Mouse (Mus musculus) kidney, postnatal 0 days (tissue): ENCODE results near the gene Ccp110. TPM values are rescaled to one million over a fixed set of nuclear protein-coding genes. Genes with fewer than 3 reads are reported as not detected.

Experiments used
- ATAC-seq: fragments of 200-750 bp; cut with Nextera tagmentation; replicated peaks from 2 replicates; pipeline ENCODE4 v1.8.0; 2017; ENCODE audit warnings: low read depth, moderate number of reproducible peaks, moderate TSS enrichment, moderate library complexity; ENCODE audit not compliant: low FRiP score
- DNase-seq: peaks from one replicate; pipeline ENCODE4 v3.0.0-alpha.2; 2016; ENCODE audit warnings: low spot score
- H3K27ac ChIP-seq: fragments of 300-500 bp; sonication (generic); 2 replicates; pipeline ENCODE4 v1.5.1; 2014; ENCODE audit warnings: mild to moderate bottlenecking
- H3K27me3 ChIP-seq: fragments of 300-500 bp; sonication (generic); 2 replicates; pipeline ENCODE4 v1.6.1; 2014; ENCODE audit warnings: low read length, mixed read lengths; ENCODE audit not compliant: insufficient read depth
- H3K36me3 ChIP-seq: fragments of 300-500 bp; sonication (generic); 2 replicates; pipeline ENCODE4 v1.6.1; 2014; ENCODE audit warnings: low read length, mixed read lengths; ENCODE audit not compliant: insufficient read depth
- H3K4me1 ChIP-seq: fragments of 300-500 bp; sonication (generic); replicated peaks from 2 replicates; pipeline ENCODE4 v1.6.1; 2014; ENCODE audit warnings: antibody characterized with exemption, low read length, mixed read lengths; ENCODE audit not compliant: insufficient read depth
- H3K4me2 ChIP-seq: fragments of 300-500 bp; sonication (generic); 2 replicates; pipeline ENCODE4 v1.6.1; 2014; ENCODE audit warnings: mild to moderate bottlenecking, low read length, moderate library complexity, mixed read lengths
- H3K4me3 ChIP-seq: fragments of 300-500 bp; sonication (generic); replicated peaks from 2 replicates; pipeline ENCODE4 v1.5.1; 2014; ENCODE audit warnings: low read depth, low read length
- H3K9ac ChIP-seq: fragments of 300-500 bp; sonication (generic); 2 replicates; pipeline ENCODE4 v1.6.1; 2014; ENCODE audit warnings: low read depth, low read length
- H3K9me3 ChIP-seq: fragments of 300-500 bp; sonication (generic); replicated peaks from 2 replicates; pipeline ENCODE4 v1.6.1; 2016; ENCODE audit warnings: low read length, inconsistent platforms, mixed read lengths
- CTCF ChIP-seq: IDR thresholded peaks from 2 replicates; pipeline ENCODE4 v1.5.1; 2016; ENCODE audit warnings: antibody characterized with exemption, low read depth, mild to moderate bottlenecking, moderate library complexity
- WGBS: fragments of 180-500 bp; shearing (Covaris S2); extraction: QIAGEN DNeasy Blood & Tissue Kit; methylation state at CpG from one replicate; pipeline ENCODE4 v1.1.7; 2014; 5-methylcytosine and 5-hydroxymethylcytosine counted together
- polyA plus RNA-seq: library from polyadenylated mRNA; unstranded; fragments of >200 nt; fragmentation: Nextera tagmentation; extraction: Ambion mirVana; gene quantifications from 2 replicates; pipeline ENCODE4 v1.2.1, GENCODE M21; 2015

Ccp110 gene
- polyA plus RNA-seq, 1 experiment from 2014 or later = 6.8 TPM

GRCm38 (mm10) chr7:118747891-118748672 is 35.7 kb downstream of the Ccp110 start:
- ATAC-seq (no peak), DNase-seq (no peak)
- H3K36me3 ChIP-seq = peaks cover 56% of the 10 kb centered on the region
- H3K4me1 ChIP-seq = no peaks in the 10 kb centered on the region
- no peaks in the 10 kb centered on the region for H3K27me3 ChIP-seq
- H3K4me2 ChIP-seq = no peak overlapping the region
- TF ChIP-seq CTCF = no peak
- H3K9me3 ChIP-seq = no peaks in the 10 kb centered on the region
- no peak overlapping the region for H3K4me3 ChIP-seq
- no peak overlapping the region for H3K9ac ChIP-seq
- 89% methylated on average over 12 of the region's 12 CpGs for WGBS
- no peak overlapping the region for H3K27ac ChIP-seq

- Histone ChIP-seq H3K9me3 (no peaks in the 10 kb centered on the region), H3K4me1 (no peaks in the 10 kb centered on the region), H3K4me2 (no peak overlapping the region), H3K36me3 (peaks cover 64% of the 10 kb centered on the region), H3K4me3 (no peak overlapping the region), H3K9ac (no peak overlapping the region), H3K27ac (no peak overlapping the region), H3K27me3 (no peaks in the 10 kb centered on the region)
- DNase-seq = no peak
- ATAC-seq = no peak
- 65% methylated on average over 8 of the region's 8 CpGs for WGBS
- TF ChIP-seq CTCF = no peak
Observed at GRCm38 (mm10) chr7:118749706-118750105, 37.4 kb downstream of the Ccp110 start.

GRCm38 (mm10) chr7:118751625-118752024 is 39.3 kb downstream of the Ccp110 start:
- no peak for DNase-seq
- Histone ChIP-seq H3K9me3 (no peaks in the 10 kb centered on the region), H3K9ac (no peak overlapping the region), H3K27ac (no peak overlapping the region), H3K27me3 (no peaks in the 10 kb centered on the region), H3K36me3 (peaks cover 58% of the 10 kb centered on the region), H3K4me2 (no peak overlapping the region), H3K4me3 (no peak overlapping the region), H3K4me1 (no peaks in the 10 kb centered on the region)
- TF ChIP-seq CTCF = no peak
- 89% methylated on average over 7 of the region's 7 CpGs for WGBS
- ATAC-seq = no peak

GRCm38 (mm10) chr7:118755756-118756155 is 43.4 kb downstream of the Ccp110 start:
- 70% methylated on average over 7 of the region's 7 CpGs for WGBS
- Histone ChIP-seq H3K9ac (no peak overlapping the region), H3K27ac (no peak overlapping the region), H3K4me3 (no peak overlapping the region), H3K4me1 (no peaks in the 10 kb centered on the region), H3K4me2 (no peak overlapping the region), H3K36me3 (peaks cover 36% of the 10 kb centered on the region), H3K27me3 (no peaks in the 10 kb centered on the region), H3K9me3 (no peaks in the 10 kb centered on the region)
- no peak for TF ChIP-seq CTCF
- ATAC-seq (no peak), DNase-seq (no peak)

- no peak for TF ChIP-seq CTCF
- no peak overlapping the region for H3K9ac ChIP-seq
- 92% methylated on average over 24 of the region's 24 CpGs for WGBS
- no peak for DNase-seq
- H3K4me3 ChIP-seq = no peak overlapping the region
- H3K36me3 ChIP-seq = peaks cover 36% of the 10 kb centered on the region; the same call in 1 of the 2 replicates
- H3K4me1 ChIP-seq = no peaks in the 10 kb centered on the region
- no peaks in the 10 kb centered on the region for H3K9me3 ChIP-seq
- no peak overlapping the region for H3K27ac ChIP-seq
- H3K4me2 ChIP-seq = no peak overlapping the region
- H3K27me3 ChIP-seq = no peaks in the 10 kb centered on the region
- no peak for ATAC-seq
Observed at GRCm38 (mm10) chr7:118756490-118757265, 44.3 kb downstream of the Ccp110 start.

GRCm38 (mm10) chr7:118758369-118758768 is 46.0 kb downstream of the Ccp110 start:
- no peaks in the 10 kb centered on the region for H3K27me3 ChIP-seq
- no peak overlapping the region for H3K27ac ChIP-seq
- TF ChIP-seq CTCF = no peak
- no peak overlapping the region for H3K9ac ChIP-seq
- ATAC-seq (no peak), DNase-seq (no peak)
- H3K9me3 ChIP-seq = no peaks in the 10 kb centered on the region
- WGBS = 42% methylated on average over 4 of the region's 4 CpGs
- no peaks in the 10 kb centered on the region for H3K4me1 ChIP-seq
- peaks cover 36% of the 10 kb centered on the region; the same call in 1 of the 2 replicates for H3K36me3 ChIP-seq
- H3K4me2 ChIP-seq = no peak overlapping the region
- H3K4me3 ChIP-seq = no peak overlapping the region
